11 mouse cellular contexts compared by ENCODE assay signal in the genomic region with DNA sequence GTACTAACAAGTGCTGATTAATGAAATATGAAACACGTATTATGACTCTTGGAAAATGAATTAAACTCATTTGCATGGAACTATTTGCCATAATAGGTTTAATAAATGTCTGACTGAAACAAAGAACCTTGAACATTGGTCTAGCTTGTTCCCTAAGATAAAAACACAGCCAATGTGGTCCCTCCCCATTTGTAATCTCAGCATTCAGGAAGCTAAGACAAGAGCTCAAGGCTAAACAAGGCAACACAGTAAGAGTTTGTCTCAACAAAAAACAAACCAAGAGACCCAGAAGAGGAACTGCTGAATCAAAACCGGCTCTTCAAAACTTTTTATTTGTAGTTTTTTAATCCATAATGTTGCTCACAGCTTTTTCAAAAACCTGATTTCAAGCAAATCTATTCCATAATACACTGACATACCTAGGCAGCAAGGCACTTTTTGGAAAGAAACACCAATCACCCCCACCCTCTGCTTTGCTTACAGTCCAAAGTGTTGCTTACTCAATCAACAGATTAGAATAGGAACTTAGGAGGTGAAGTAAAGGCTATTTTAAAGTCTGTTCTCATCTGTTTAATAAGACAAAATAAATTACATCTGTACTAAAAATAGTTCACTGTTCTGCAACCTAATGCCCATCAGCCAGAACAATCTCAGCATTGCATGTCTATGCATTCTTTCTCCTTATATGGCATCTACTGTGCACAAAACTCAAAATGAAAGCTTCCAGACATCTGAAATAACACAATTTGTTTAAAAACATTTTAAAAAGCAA.
DNase-seq lines count a peak whose midpoint lies in the region; ATAC-seq and TF ChIP-seq lines count a peak whose summit lies in the region.
"Had no signal": no experiment of that assay in that cellular context is flagged by ENCODE, and none has a peak within 500 bp of the region (broad histone marks: within the 10 kb centered on the region; RNA-seq: fewer than 3 reads in every experiment).

No protein-coding gene starts in this region.

- DNase-seq in heart, adult 9 months (ENCODE audit: low spot score in 2 of 2), result no peak
- DNase-seq in lung, postnatal 0 days (ENCODE audit: low spot score), result peak; percentile 92
- no peak for DNase-seq in lung, postnatal 4 days
- no peak for DNase-seq in stomach, postnatal 0 days (ENCODE audit: low spot score)
- DNase-seq in urinary bladder, adult 18-20 months (ENCODE audit: low spot score in 2 of 2), result no peak
- DNase-seq in gastrocnemius, adult 8-10 months (ENCODE audit: low spot score in 2 of 2), result no peak
- DNase-seq: kidney, adult 8-10 months; lung, postnatal 10 days had no signal

- no peak for ATAC-seq in heart, embryonic 11.5 days (replicated peaks; ENCODE audit: insufficient number of reproducible peaks, low FRiP score, low TSS enrichment)
- peak; percentile 91 for ATAC-seq in lung, postnatal 0 days
- ATAC-seq in heart, embryonic 16.5 days (replicated peaks; ENCODE audit: extremely low read depth, insufficient read depth, low FRiP score), result peak; percentile 82
- ATAC-seq in stomach, postnatal 0 days (ENCODE audit: low FRiP score, low TSS enrichment), result peak; percentile 84; the same call in 1 of the 2 replicates
- ATAC-seq: forebrain, embryonic 15.5 days had no signal

- 0 out of 2 replicates have a peak, but pooled peaks cover 2% of the 10 kb centered on the region for H3K36me3 ChIP-seq in heart, embryonic 11.5 days (ENCODE audit: control insufficient read depth, insufficient read depth, low read length)
- 0 out of 2 replicates have a peak, but pooled peaks cover 3% of the 10 kb centered on the region for H3K36me3 ChIP-seq in lung, postnatal 0 days (ENCODE audit: insufficient read depth, low read length)
- H3K36me3 ChIP-seq in heart, embryonic 16.5 days (ENCODE audit: control insufficient read depth, insufficient read depth), result peaks cover 7% of the 10 kb centered on the region
- H3K36me3 ChIP-seq in stomach, postnatal 0 days (ENCODE audit: control insufficient read depth, insufficient read depth, low read length), result no peaks in the 10 kb centered on the region

- H3K4me3 ChIP-seq in heart, embryonic 11.5 days (ENCODE audit: low read depth, low read length), result peak overlapping the region; percentile 34
- H3K4me3 ChIP-seq in lung, postnatal 0 days (ENCODE audit: low read depth, low read length), result no peak overlapping the region
- H3K4me3 ChIP-seq in heart, embryonic 16.5 days (ENCODE audit: low read length), result peak overlapping the region; percentile 51
- H3K4me3 ChIP-seq in stomach, postnatal 0 days (ENCODE audit: low read depth, low read length), result peak overlapping the region; percentile 26
- H3K4me3 ChIP-seq: forebrain, embryonic 15.5 days had no signal

- peaks cover 11% of the 10 kb centered on the region for H3K4me1 ChIP-seq in heart, embryonic 11.5 days (ENCODE audit: control insufficient read depth, insufficient read depth, low read length)
- H3K4me1 ChIP-seq in lung, postnatal 0 days (ENCODE audit: insufficient read depth, low read depth, low read length), result no peaks in the 10 kb centered on the region
- H3K4me1 ChIP-seq in heart, embryonic 16.5 days (ENCODE audit: control insufficient read depth, insufficient read depth, low read length), result peaks cover 17% of the 10 kb centered on the region
- no peaks in the 10 kb centered on the region for H3K4me1 ChIP-seq in stomach, postnatal 0 days (replicated peaks; ENCODE audit: control insufficient read depth, insufficient read depth)
- H3K4me1 ChIP-seq: forebrain, embryonic 15.5 days had no signal

- peak overlapping the region; percentile 82 for H3K27ac ChIP-seq in heart, embryonic 11.5 days (ENCODE audit: low read depth, low read length)
- peak overlapping the region; percentile 52; the same call in 1 of the 2 replicates for H3K27ac ChIP-seq in lung, postnatal 0 days (ENCODE audit: low read length)
- peak overlapping the region; percentile 94 for H3K27ac ChIP-seq in heart, embryonic 16.5 days (ENCODE audit: low read length)
- H3K27ac ChIP-seq in stomach, postnatal 0 days (replicated peaks), result peak overlapping the region; percentile 70
- H3K27ac ChIP-seq: forebrain, embryonic 15.5 days had no signal

- H3K27me3 ChIP-seq in heart, embryonic 11.5 days (ENCODE audit: control insufficient read depth, insufficient read depth, low read length), result no peaks in the 10 kb centered on the region
- no peaks in the 10 kb centered on the region for H3K27me3 ChIP-seq in lung, postnatal 0 days (replicated peaks; ENCODE audit: insufficient read depth, low read length)
- H3K27me3 ChIP-seq in heart, embryonic 16.5 days (ENCODE audit: control insufficient read depth, insufficient read depth, low read length), result no peaks in the 10 kb centered on the region
- no peaks in the 10 kb centered on the region for H3K27me3 ChIP-seq in stomach, postnatal 0 days (ENCODE audit: control insufficient read depth, insufficient read depth, low read length)
- H3K27me3 ChIP-seq: forebrain, embryonic 15.5 days had no signal

- WGBS in heart, embryonic 11.5 days (ENCODE audit: insufficient replicate concordance), result 67% methylated on average over 2 of the region's 2 CpGs
- WGBS in lung, postnatal 0 days, result 76% methylated on average over 2 of the region's 2 CpGs
- WGBS in heart, embryonic 16.5 days, result 41% methylated on average over 2 of the region's 2 CpGs
- 71% methylated on average over 2 of the region's 2 CpGs for WGBS in stomach, postnatal 0 days

- peak overlapping the region; percentile 55 for H3K4me2 ChIP-seq in heart, embryonic 11.5 days
- no peak overlapping the region for H3K4me2 ChIP-seq in lung, postnatal 0 days (replicated peaks; ENCODE audit: low read depth, low read length)
- peak overlapping the region; percentile 62 for H3K4me2 ChIP-seq in heart, embryonic 16.5 days (ENCODE audit: low read depth, low read length)
- no peak overlapping the region; the same call in 1 of the 2 replicates for H3K4me2 ChIP-seq in stomach, postnatal 0 days (replicated peaks; ENCODE audit: low read depth)
- H3K4me2 ChIP-seq: forebrain, embryonic 15.5 days had no signal

- TF ChIP-seq CTCF in lung, postnatal 0 days (IDR thresholded peaks at IDR 0.05), result no peak
- TF ChIP-seq CTCF in stomach, postnatal 0 days (IDR thresholded peaks at IDR 0.05; ENCODE audit: low read depth), result no peak

- TF ChIP-seq EP300 in lung, postnatal 0 days (IDR thresholded peaks at IDR 0.05), result no peak
- TF ChIP-seq EP300 in stomach, postnatal 0 days (optimal IDR thresholded peaks at IDR 0.05), result peak; percentile 37

- H3K9ac ChIP-seq in heart, embryonic 11.5 days (ENCODE audit: low read depth, low read length), result peak overlapping the region; percentile 63
- H3K9ac ChIP-seq in lung, postnatal 0 days (replicated peaks; ENCODE audit: low read depth), result no peak overlapping the region
- peak overlapping the region; percentile 74 for H3K9ac ChIP-seq in heart, embryonic 16.5 days (ENCODE audit: low read length)
- no peak overlapping the region for H3K9ac ChIP-seq in stomach, postnatal 0 days (ENCODE audit: low read length)
- H3K9ac ChIP-seq: forebrain, embryonic 15.5 days had no signal

- no peaks in the 10 kb centered on the region for H3K9me3 ChIP-seq in heart, embryonic 11.5 days (replicated peaks; ENCODE audit: control insufficient read depth, low read length)
- H3K9me3 ChIP-seq in lung, postnatal 0 days (ENCODE audit: low read length), result no peaks in the 10 kb centered on the region
- no peaks in the 10 kb centered on the region for H3K9me3 ChIP-seq in heart, embryonic 16.5 days (replicated peaks; ENCODE audit: control insufficient read depth, low read length)
- no peaks in the 10 kb centered on the region for H3K9me3 ChIP-seq in stomach, postnatal 0 days (ENCODE audit: control insufficient read depth, low read length)
- H3K9me3 ChIP-seq: forebrain, embryonic 15.5 days had no signal

Comparison
In these comparisons a context has a peak if more than half of its experiments do, and no peak if none do; other contexts are left out.
1. H3K4me2 ChIP-seq: peak in heart, embryonic 11.5 days (single experiment) and heart, embryonic 16.5 days (single experiment); none in lung, postnatal 0 days (single experiment) and stomach, postnatal 0 days (single experiment).
2. H3K9ac ChIP-seq: peak in heart, embryonic 11.5 days (single experiment) and heart, embryonic 16.5 days (single experiment); none in lung, postnatal 0 days (single experiment) and stomach, postnatal 0 days (single experiment).
3. Peak in every context shown above with its lines, with median percentiles within 50 percentile points of each other: H3K27ac ChIP-seq.